Mouse (Mus musculus) liver, embryonic 11.5 days (tissue): ENCODE data around the gene Sox5. TPM values are rescaled to one million over a fixed set of nuclear protein-coding genes. Genes with fewer than 3 reads are reported as not detected.

ENCODE experiments used
- ATAC-seq: fragments of 200-750 bp; cut with Nextera tagmentation; replicated peaks from 2 replicates; pipeline ENCODE4 v1.8.0; 2017; ENCODE audit warnings: moderate number of reproducible peaks, mild to moderate bottlenecking, moderate TSS enrichment, moderate library complexity; ENCODE audit not compliant: low FRiP score
- DNase-seq: peaks from one replicate; pipeline ENCODE4 v3.0.0-alpha.2; 2017; ENCODE audit warnings: low spot score
- H3K27ac ChIP-seq: fragments of 300-500 bp; sonication (generic); 2 replicates; pipeline ENCODE4 v1.5.1; 2014; ENCODE audit warnings: mild to moderate bottlenecking, low read depth, low read length, control low read depth
- H3K27me3 ChIP-seq: fragments of 300-500 bp; sonication (generic); replicated peaks from 2 replicates; pipeline ENCODE4 v1.6.1; 2014; ENCODE audit warnings: low read length, mixed read lengths; ENCODE audit not compliant: control insufficient read depth, insufficient read depth
- H3K36me3 ChIP-seq: fragments of 300-500 bp; sonication (generic); 2 replicates; pipeline ENCODE4 v1.6.1; 2014; ENCODE audit warnings: mild to moderate bottlenecking, low read length, moderate library complexity, mixed read lengths; ENCODE audit not compliant: control insufficient read depth, insufficient read depth
- H3K4me1 ChIP-seq: fragments of 300-500 bp; sonication (generic); replicated peaks from 2 replicates; pipeline ENCODE4 v1.6.1; 2014; ENCODE audit warnings: low read length, mixed read lengths; ENCODE audit not compliant: control insufficient read depth, insufficient read depth
- H3K4me2 ChIP-seq: fragments of 300-500 bp; sonication (generic); 2 replicates; pipeline ENCODE4 v1.6.1; 2014; ENCODE audit warnings: mild to moderate bottlenecking, control low read depth, moderate library complexity
- H3K4me3 ChIP-seq: fragments of 300-500 bp; sonication (generic); 2 replicates; pipeline ENCODE4 v1.5.1; 2014; ENCODE audit warnings: low read depth, low read length, control low read depth
- H3K9ac ChIP-seq: fragments of 300-500 bp; sonication (generic); 2 replicates; pipeline ENCODE4 v1.6.1; 2014; ENCODE audit warnings: low read depth, low read length, control low read depth
- H3K9me3 ChIP-seq: fragments of 300-500 bp; sonication (generic); 2 replicates; pipeline ENCODE4 v1.6.1; 2016; ENCODE audit warnings: low read length, inconsistent platforms, mixed read lengths; ENCODE audit not compliant: control insufficient read depth
- WGBS: fragments of 180-500 bp; shearing (Covaris S2); extraction: QIAGEN DNeasy Blood & Tissue Kit; methylation state at CpG from one replicate; pipeline ENCODE4 v1.1.7; 2014; 5-methylcytosine and 5-hydroxymethylcytosine counted together
- polyA plus RNA-seq: library from polyadenylated mRNA; unstranded; fragments of >200 nt; fragmentation: Nextera tagmentation; extraction: Ambion mirVana; gene quantifications from 2 replicates; pipeline ENCODE4 v1.2.1, GENCODE M21; 2014

Gene Sox5
- polyA plus RNA-seq, 1 experiment from 2014 or later: 10.6 TPM

DNA sequence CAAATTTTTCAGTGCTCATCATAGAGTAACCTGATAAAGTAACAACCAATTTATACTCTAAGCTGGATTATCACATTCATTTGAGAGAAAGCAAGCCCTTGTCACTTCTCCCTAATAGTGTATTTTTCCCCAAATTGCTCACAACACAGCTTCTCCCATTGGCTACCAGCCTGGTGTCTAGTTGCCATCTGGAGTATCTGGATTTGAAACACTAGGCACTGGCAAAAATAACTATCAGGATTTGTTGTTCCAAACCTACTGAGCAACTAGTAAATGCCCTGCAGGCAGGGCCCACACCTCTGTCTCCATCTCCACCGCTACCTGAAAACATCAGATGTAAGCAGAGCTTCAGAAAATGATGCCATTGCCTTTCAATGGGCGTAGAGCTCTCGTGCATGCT, 869.5 kb downstream of the Sox5 start:
- H3K9ac ChIP-seq: no peak overlapping the region
- H3K4me2 ChIP-seq: no peak overlapping the region
- no peaks in the 10 kb centered on the region for H3K9me3 ChIP-seq
- no peak overlapping the region for H3K4me3 ChIP-seq
- ATAC-seq (no peak), DNase-seq (no peak)
- no peaks in the 10 kb centered on the region for H3K27me3 ChIP-seq
- H3K27ac ChIP-seq: no peak overlapping the region
- WGBS: 85% methylated on average over 3 of the region's 3 CpGs
- no peaks in the 10 kb centered on the region for H3K4me1 ChIP-seq
- H3K36me3 ChIP-seq: no peaks in the 10 kb centered on the region

DNA sequence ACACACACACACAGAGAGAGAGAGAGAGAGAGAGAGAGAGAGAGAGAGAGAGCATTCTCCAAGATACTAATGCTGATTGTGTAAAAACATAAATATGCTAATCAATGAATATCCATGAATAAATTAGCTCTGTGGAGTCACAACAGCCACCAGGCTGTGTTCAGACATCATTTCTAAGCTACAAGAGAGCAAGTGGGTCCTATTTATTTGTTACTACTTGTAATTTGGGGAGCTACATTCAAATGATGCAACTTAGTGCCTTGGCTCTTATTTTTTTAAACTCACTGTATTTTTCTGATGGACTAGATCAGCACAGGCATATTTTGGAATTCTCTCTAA, 877.1 kb downstream of the Sox5 start:
- H3K9ac ChIP-seq: no peak overlapping the region
- no peaks in the 10 kb centered on the region for H3K36me3 ChIP-seq
- DNase-seq (no peak), ATAC-seq (no peak)
- no peak overlapping the region for H3K4me2 ChIP-seq
- no peaks in the 10 kb centered on the region for H3K4me1 ChIP-seq
- H3K27ac ChIP-seq: no peak overlapping the region
- H3K4me3 ChIP-seq: no peak overlapping the region
- H3K9me3 ChIP-seq: no peaks in the 10 kb centered on the region
- H3K27me3 ChIP-seq: no peaks in the 10 kb centered on the region

DNA sequence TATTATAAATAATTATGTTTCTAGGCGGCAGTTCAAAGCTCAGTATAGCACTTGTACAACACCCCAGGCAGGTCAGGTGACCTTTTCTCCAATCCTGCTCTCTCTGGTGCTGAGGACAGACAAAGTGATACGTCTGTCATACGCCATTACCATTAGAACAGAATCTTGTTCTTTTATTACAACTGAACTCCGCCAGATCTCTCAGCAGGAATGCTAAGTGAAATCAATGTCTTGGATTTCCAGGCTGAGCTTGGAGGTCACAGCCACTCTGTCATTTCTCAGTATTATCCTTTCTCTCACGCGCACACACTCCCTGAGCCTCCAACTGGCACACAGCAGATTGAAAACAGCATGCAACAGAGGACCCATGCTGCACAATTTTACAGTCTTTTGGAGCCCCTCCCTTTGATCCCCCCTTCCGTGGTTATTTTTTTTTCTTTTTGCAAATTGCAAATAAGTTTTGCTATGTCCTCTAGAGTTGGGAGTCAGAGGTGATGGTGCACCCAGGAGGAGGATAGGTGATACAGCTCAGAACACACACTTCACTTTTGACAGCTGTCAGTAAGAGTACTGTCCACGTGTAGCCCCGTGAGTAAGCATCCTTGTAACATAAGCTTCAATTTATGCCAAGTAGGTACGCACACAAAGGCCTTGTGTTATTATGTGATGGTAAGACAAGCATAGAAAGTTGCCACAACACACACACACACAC, 877.6 kb downstream of the Sox5 start:
- 86% methylated on average over 10 of the region's 10 CpGs for WGBS
- no peak overlapping the region for H3K9ac ChIP-seq
- no peaks in the 10 kb centered on the region for H3K4me1 ChIP-seq
- H3K4me2 ChIP-seq: no peak overlapping the region
- ATAC-seq (no peak), DNase-seq (no peak)
- no peak overlapping the region for H3K27ac ChIP-seq
- H3K36me3 ChIP-seq: no peaks in the 10 kb centered on the region
- no peaks in the 10 kb centered on the region for H3K27me3 ChIP-seq
- no peaks in the 10 kb centered on the region for H3K9me3 ChIP-seq
- no peak overlapping the region for H3K4me3 ChIP-seq

DNA sequence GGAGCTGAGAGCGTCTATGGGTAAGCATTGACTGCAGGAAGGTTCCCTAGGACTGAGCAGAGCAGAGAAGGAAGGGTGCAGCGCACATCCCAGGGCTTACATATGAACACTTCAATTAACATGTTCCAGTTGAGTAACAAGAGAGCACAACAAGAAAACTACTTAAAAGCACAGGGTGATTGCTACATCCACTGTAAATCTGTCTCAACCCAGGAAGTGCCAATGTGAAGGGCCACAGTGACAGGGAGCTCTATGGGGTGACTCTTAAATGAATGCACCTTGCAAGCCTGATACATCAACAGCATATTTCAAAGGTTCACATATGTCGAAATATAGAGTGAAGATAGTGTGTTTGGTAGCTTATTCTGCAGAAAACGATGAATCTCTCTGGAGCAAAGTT, 880.9 kb downstream of the Sox5 start:
- WGBS: 86% methylated on average over 4 of the region's 4 CpGs
- no peak overlapping the region for H3K9ac ChIP-seq
- no peak overlapping the region for H3K4me2 ChIP-seq
- no peak overlapping the region for H3K27ac ChIP-seq
- no peaks in the 10 kb centered on the region for H3K36me3 ChIP-seq
- H3K27me3 ChIP-seq: no peaks in the 10 kb centered on the region
- H3K9me3 ChIP-seq: no peaks in the 10 kb centered on the region
- DNase-seq (no peak), ATAC-seq (no peak)
- no peak overlapping the region for H3K4me3 ChIP-seq
- no peaks in the 10 kb centered on the region for H3K4me1 ChIP-seq

DNA sequence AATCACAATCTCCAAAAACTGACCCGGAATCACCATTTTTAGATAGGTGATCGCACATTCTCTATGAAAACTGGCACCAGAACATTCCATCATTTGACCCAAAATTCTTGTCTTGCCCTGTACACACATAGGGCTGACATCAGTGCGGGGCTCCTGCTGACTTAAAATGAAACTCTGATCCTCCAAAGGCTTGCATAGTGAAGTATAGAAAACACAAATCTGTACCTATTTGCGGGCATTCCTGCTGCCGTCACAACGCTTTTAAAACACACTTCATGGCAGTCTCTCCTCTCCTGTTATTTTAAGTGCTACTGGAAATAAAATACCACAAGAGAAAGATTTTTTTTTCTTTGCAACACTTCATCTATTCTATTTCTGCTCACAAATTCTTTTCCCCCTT, 886.7 kb downstream of the Sox5 start:
- WGBS: 88% methylated on average over 6 of the region's 6 CpGs
- no peaks in the 10 kb centered on the region for H3K9me3 ChIP-seq

DNA sequence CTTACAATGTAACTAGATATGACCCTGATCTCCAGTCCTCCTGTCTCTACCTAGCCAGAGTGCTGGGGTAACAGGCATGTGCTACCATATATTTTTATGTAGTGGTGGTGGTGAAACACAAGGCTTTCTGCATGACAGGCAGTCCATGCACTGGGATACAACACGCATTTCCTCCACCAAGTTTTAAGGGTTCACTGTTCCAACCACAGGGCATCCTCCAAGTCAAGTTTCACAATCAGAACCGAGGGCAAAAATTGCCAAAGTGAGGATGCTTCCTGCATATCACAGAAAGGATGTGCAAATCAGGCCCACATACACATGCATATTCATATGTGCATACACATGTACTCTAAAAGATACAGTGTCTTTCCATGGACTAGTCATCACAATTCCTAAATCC, 888.9 kb downstream of the Sox5 start:
- no peaks in the 10 kb centered on the region for H3K27me3 ChIP-seq
- no peaks in the 10 kb centered on the region for H3K36me3 ChIP-seq
- no peaks in the 10 kb centered on the region for H3K9me3 ChIP-seq
- no peaks in the 10 kb centered on the region for H3K4me1 ChIP-seq
- ATAC-seq: no peak
- H3K9ac ChIP-seq: no peak overlapping the region
- no peak for DNase-seq
- no peak overlapping the region for H3K4me3 ChIP-seq
- H3K27ac ChIP-seq: no peak overlapping the region
- H3K4me2 ChIP-seq: no peak overlapping the region
- WGBS: 78% methylated on average over 2 of the region's 2 CpGs

More for the DNA sequence above, 886.7 kb downstream of the Sox5 start:
- Histone ChIP-seq H3K4me1 (no peaks in the 10 kb centered on the region), H3K4me2 (no peak overlapping the region), H3K27me3 (no peaks in the 10 kb centered on the region), H3K27ac (no peak overlapping the region), H3K4me3 (no peak overlapping the region), H3K36me3 (no peaks in the 10 kb centered on the region), H3K9ac (no peak overlapping the region)
- ATAC-seq: no peak
- DNase-seq: no peak

DNA sequence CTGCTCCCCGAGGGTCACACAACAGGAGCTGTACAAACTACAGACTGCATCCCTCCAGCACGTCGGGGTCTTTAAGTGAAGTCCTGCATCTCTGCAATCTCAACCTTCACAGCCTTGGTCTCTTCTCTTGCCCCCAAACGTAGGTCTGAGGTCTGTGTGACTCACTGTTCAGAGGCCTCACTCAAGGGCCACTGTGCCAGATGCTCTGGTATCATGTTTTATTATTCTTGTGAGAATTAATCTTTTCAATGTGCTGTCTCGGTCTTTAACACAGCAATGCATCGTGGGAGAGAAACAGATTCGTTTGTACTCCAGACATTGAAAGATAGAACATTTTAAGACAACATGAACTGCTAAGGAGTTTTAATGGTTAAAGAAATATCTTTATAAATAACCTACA, 893.2 kb downstream of the Sox5 start:
- no peak for DNase-seq
- Histone ChIP-seq H3K36me3 (no peaks in the 10 kb centered on the region), H3K9ac (no peak overlapping the region), H3K4me3 (no peak overlapping the region), H3K27me3 (no peaks in the 10 kb centered on the region), H3K9me3 (no peaks in the 10 kb centered on the region), H3K4me2 (no peak overlapping the region), H3K4me1 (no peaks in the 10 kb centered on the region), H3K27ac (no peak overlapping the region)
- ATAC-seq: no peak
- 73% methylated on average over 7 of the region's 7 CpGs for WGBS

DNA sequence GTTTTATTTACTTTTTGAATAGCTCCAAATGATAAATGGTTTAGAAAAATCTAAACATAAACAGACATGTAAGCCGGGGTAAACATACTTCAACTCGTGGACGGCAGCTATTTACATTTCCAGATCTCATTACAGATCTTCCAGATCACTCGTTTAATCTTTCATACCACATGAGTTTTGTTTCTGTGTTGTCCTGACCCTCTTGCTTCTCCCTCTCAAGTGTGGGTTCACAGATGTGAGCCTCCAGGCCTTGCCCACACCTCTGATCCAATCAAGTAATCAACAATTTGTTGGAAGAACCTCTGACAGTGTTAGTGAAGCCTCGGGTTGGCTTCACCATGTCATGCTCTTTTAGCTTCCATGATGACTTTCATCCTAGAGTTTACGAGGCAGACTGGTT, 903.3 kb downstream of the Sox5 start:
- Histone ChIP-seq H3K9ac (no peak overlapping the region), H3K9me3 (no peaks in the 10 kb centered on the region), H3K27ac (no peak overlapping the region), H3K4me2 (no peak overlapping the region), H3K4me1 (no peaks in the 10 kb centered on the region), H3K27me3 (no peaks in the 10 kb centered on the region), H3K4me3 (no peak overlapping the region), H3K36me3 (no peaks in the 10 kb centered on the region)
- DNase-seq: no peak
- 78% methylated on average over 6 of the region's 6 CpGs for WGBS
- no peak for ATAC-seq

DNA sequence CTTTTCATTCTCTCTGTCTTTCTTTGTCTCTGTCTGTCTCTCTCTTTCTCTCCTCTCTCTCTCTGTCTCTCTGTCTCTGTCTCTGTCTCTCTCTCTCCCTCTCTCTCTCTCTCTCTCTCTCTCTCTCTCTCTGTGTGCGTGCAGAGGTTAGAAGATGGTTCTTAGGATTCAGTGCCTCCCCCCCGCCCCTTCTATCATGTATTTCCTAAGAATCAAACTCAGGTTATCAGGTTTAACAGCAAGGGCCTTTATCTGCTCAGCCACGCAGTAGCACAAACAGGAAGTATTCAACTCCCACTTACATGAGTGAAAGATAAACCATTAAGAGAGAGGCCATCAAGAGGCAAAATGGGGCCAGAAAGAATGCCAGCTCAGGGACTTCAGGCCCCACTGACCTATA, 913.0 kb downstream of the Sox5 start:
- Histone ChIP-seq H3K27me3 (no peaks in the 10 kb centered on the region), H3K36me3 (no peaks in the 10 kb centered on the region), H3K4me1 (peaks cover 15% of the 10 kb centered on the region), H3K27ac (no peak overlapping the region), H3K9ac (no peak overlapping the region), H3K4me3 (no peak overlapping the region), H3K4me2 (no peak overlapping the region), H3K9me3 (no peaks in the 10 kb centered on the region)
- WGBS: 19% methylated on average over 3 of the region's 3 CpGs
- no peak for DNase-seq
- ATAC-seq: peak; percentile 89
